Mouse (Mus musculus) brain, embryonic 14.5 days (tissue): ENCODE data around the gene Myo1f.

Experiments
- CTCF ChIP-seq: fragments of 200-500 bp; IDR thresholded peaks from 2 replicates; pipeline ENCODE4 v1.5.1; 2012; ENCODE audit warnings: inconsistent platforms, mild to moderate bottlenecking, moderate library complexity, borderline replicate concordance; ENCODE audit not compliant: insufficient read depth, insufficient read length; ENCODE audit errors: extremely low read depth
- POLR2A ChIP-seq: fragments of 200-500 bp; IDR thresholded peaks from 2 replicates; pipeline ENCODE4 v1.6.1; 2012; ENCODE audit warnings: mild to moderate bottlenecking, inconsistent platforms, borderline replicate concordance; ENCODE audit not compliant: poor library complexity, insufficient read depth, insufficient read length, severe bottlenecking; ENCODE audit errors: extremely low read depth

DNA sequence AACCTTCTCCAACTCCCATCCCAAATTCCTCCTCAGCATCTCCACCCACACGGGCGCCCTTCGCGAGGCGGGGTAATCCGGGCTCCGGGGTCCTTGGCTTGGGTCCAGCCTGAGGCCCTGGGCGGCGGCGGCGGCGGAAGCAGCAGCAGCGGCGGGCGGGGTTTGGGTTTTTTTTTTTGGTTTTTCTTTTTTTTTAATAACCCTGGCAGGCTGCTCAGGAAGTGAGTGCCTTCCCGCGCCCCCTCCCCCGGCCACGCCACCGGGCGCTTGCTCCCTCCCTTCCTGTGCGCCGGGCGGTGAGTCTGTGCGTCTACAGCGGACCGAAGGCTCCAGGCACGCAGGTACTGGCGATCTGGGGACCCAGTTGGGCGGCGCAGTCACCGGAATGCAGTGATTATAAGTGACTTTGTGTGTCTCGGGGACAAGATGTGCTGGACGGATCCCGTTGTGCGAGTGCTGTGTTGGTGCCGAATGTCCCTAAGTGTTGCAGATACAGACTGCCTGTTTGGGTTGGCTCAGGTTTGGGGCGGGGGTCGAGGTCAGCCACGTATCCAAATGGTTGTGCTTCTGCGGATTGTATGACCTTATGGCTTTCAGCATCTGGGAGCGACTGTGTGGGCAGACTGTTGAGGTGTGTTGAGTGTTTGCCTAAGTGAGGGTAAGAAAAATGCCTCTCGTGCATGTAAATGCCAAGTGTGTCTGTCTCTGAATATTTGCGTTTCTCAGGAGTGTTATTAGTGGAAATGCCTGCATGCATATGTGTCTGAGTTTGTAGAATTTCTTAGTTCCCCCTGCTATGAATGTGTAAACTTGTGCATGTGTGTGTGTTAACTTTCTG, 31.4 kb upstream of the Myo1f start, which contains the start of gene Adamts10:
- TF ChIP-seq POLR2A = no peak
- TF ChIP-seq CTCF = no peak
